Mouse (Mus musculus) stomach, postnatal 0 days (tissue): Measurements from ENCODE around the gene H2afv. TPM values are rescaled to one million over a fixed set of nuclear protein-coding genes. Genes with fewer than 3 reads are reported as not detected.
"Not testable (repeated sequence)": the region's sequence is repeated elsewhere in the genome, so short reads cannot be mapped to it uniquely, and the experiment has no call there.

Source experiments
- ATAC-seq: fragments of 200-750 bp; cut with Nextera tagmentation; 2 replicates; pipeline ENCODE4 v1.8.0; 2017; ENCODE audit not compliant: low FRiP score, low TSS enrichment
- DNase-seq: peaks from one replicate; pipeline ENCODE4 v3.0.0-alpha.2; 2016; ENCODE audit warnings: low spot score
- H3K27ac ChIP-seq: fragments of 300-500 bp; sonication (generic); replicated peaks from 2 replicates; pipeline ENCODE4 v1.5.1; 2014; ENCODE audit warnings: mild to moderate bottlenecking, control low read depth
- H3K27me3 ChIP-seq: fragments of 300-500 bp; sonication (generic); 2 replicates; pipeline ENCODE4 v1.6.1; 2014; ENCODE audit warnings: low read length; ENCODE audit not compliant: control insufficient read depth, insufficient read depth
- H3K36me3 ChIP-seq: fragments of 300-500 bp; sonication (generic); 2 replicates; pipeline ENCODE4 v1.6.1; 2014; ENCODE audit warnings: low read length, mixed read lengths; ENCODE audit not compliant: control insufficient read depth, insufficient read depth
- H3K4me1 ChIP-seq: fragments of 300-500 bp; sonication (generic); replicated peaks from 2 replicates; pipeline ENCODE4 v1.6.1; 2014; ENCODE audit warnings: antibody characterized with exemption; ENCODE audit not compliant: control insufficient read depth, insufficient read depth
- H3K4me2 ChIP-seq: fragments of 300-500 bp; sonication (generic); replicated peaks from 2 replicates; pipeline ENCODE4 v1.6.1; 2014; ENCODE audit warnings: low read depth, mild to moderate bottlenecking, control low read depth, moderate library complexity
- H3K4me3 ChIP-seq: fragments of 300-500 bp; sonication (generic); 2 replicates; pipeline ENCODE4 v1.5.1; 2014; ENCODE audit warnings: low read depth, low read length, control low read depth
- H3K9ac ChIP-seq: fragments of 300-500 bp; sonication (generic); 2 replicates; pipeline ENCODE4 v1.6.1; 2014; ENCODE audit warnings: mild to moderate bottlenecking, low read length, control low read depth, mixed read lengths
- H3K9me3 ChIP-seq: fragments of 300-500 bp; sonication (generic); 2 replicates; pipeline ENCODE4 v1.6.1; 2016; ENCODE audit warnings: low read length; ENCODE audit not compliant: control insufficient read depth
- CTCF ChIP-seq: IDR thresholded peaks from 2 replicates; pipeline ENCODE4 v1.5.1; 2016; ENCODE audit warnings: antibody characterized with exemption, low read depth, mild to moderate bottlenecking, moderate library complexity
- EP300 ChIP-seq: optimal IDR thresholded peaks from 2 replicates; pipeline ENCODE3; 2016; ENCODE audit warnings: antibody characterized with exemption
- WGBS: fragments of 180-500 bp; shearing (Covaris S2); extraction: QIAGEN DNeasy Blood & Tissue Kit; methylation state at CpG from one replicate; pipeline ENCODE4 v1.1.7; 2014; 5-methylcytosine and 5-hydroxymethylcytosine counted together
- polyA plus RNA-seq: library from polyadenylated mRNA; unstranded; fragments of >200 nt; fragmentation: Nextera tagmentation; extraction: Ambion mirVana; gene quantifications from 2 replicates; pipeline ENCODE4 v1.2.1, GENCODE M21; 2015

H2afv gene
- polyA plus RNA-seq, 1 experiment from 2014 or later: 198 TPM

GRCm38 (mm10) chr11:6463159-6463837, 19.1 kb upstream of the H2afv start:
- H3K36me3 ChIP-seq: no peaks in the 10 kb centered on the region; the same call in none of the 2 replicates
- TF ChIP-seq CTCF: no peak
- no peak for TF ChIP-seq EP300
- no peaks in the 10 kb centered on the region for H3K4me1 ChIP-seq
- no peak for DNase-seq
- no peak overlapping the region for H3K27ac ChIP-seq
- H3K9ac ChIP-seq: no peak overlapping the region
- no peaks in the 10 kb centered on the region for H3K9me3 ChIP-seq
- 85% methylated on average over 6 of the region's 6 CpGs for WGBS
- H3K4me2 ChIP-seq: no peak overlapping the region
- no peak overlapping the region for H3K4me3 ChIP-seq
- no peak for ATAC-seq
- no peaks in the 10 kb centered on the region for H3K27me3 ChIP-seq

GRCm38 (mm10) chr11:6456083-6456482, 11.8 kb upstream of the H2afv start:
- no peak for DNase-seq
- Histone ChIP-seq H3K4me3 (no peak overlapping the region), H3K27me3 (no peaks in the 10 kb centered on the region), H3K36me3 (no peaks in the 10 kb centered on the region), H3K9ac (no peak overlapping the region), H3K9me3 (no peaks in the 10 kb centered on the region), H3K4me1 (no peaks in the 10 kb centered on the region), H3K27ac (no peak overlapping the region), H3K4me2 (no peak overlapping the region)
- 68% methylated on average over 6 of the region's 6 CpGs for WGBS
- no peak for TF ChIP-seq CTCF
- TF ChIP-seq EP300: no peak
- ATAC-seq: no peak

- not testable (repeated sequence) for H3K4me1 ChIP-seq, H3K4me3 ChIP-seq, ATAC-seq, H3K4me2 ChIP-seq, DNase-seq, H3K9ac ChIP-seq, H3K36me3 ChIP-seq, H3K9me3 ChIP-seq, H3K27ac ChIP-seq, H3K27me3 ChIP-seq
- 92% methylated on average over 5 of the region's 5 CpGs for WGBS
Measured at GRCm38 (mm10) chr11:6448155-6448554, 3.9 kb upstream of the H2afv start.

GRCm38 (mm10) chr11:6447493-6447892, 3.2 kb upstream of the H2afv start:
- WGBS: 71% methylated on average over 4 of the region's 4 CpGs

GRCm38 (mm10) chr11:6445951-6446350, 1.7 kb upstream of the H2afv start:
- ATAC-seq (no peak), DNase-seq (no peak)

More at GRCm38 (mm10) chr11:6447493-6447892, 3.2 kb upstream of the H2afv start:
- Histone ChIP-seq H3K4me1 (no peaks in the 10 kb centered on the region), H3K27ac (no peak overlapping the region), H3K9me3 (no peaks in the 10 kb centered on the region), H3K4me3 (no peak overlapping the region), H3K9ac (no peak overlapping the region), H3K27me3 (no peaks in the 10 kb centered on the region), H3K4me2 (no peak overlapping the region), H3K36me3 (no peaks in the 10 kb centered on the region)
- DNase-seq (no peak), ATAC-seq (no peak)
- TF ChIP-seq CTCF (no peak), EP300 (no peak)

GRCm38 (mm10) chr11:6445441-6445840, 1.2 kb upstream of the H2afv start:
- Histone ChIP-seq H3K4me1 (no peaks in the 10 kb centered on the region), H3K27me3 (no peaks in the 10 kb centered on the region), H3K27ac (no peak overlapping the region), H3K9ac (no peak overlapping the region), H3K4me2 (no peak overlapping the region), H3K4me3 (no peak overlapping the region), H3K36me3 (no peaks in the 10 kb centered on the region), H3K9me3 (no peaks in the 10 kb centered on the region)
- ATAC-seq (no peak), DNase-seq (no peak)
- WGBS: 75% methylated on average over 4 of the region's 4 CpGs
- TF ChIP-seq CTCF (peak; percentile 15; the same call in 1 of the 2 replicates), EP300 (no peak)

More at GRCm38 (mm10) chr11:6445951-6446350, 1.7 kb upstream of the H2afv start:
- H3K4me1 ChIP-seq: no peaks in the 10 kb centered on the region
- no peak overlapping the region for H3K9ac ChIP-seq
- H3K36me3 ChIP-seq: no peaks in the 10 kb centered on the region
- no peak overlapping the region for H3K4me2 ChIP-seq
- TF ChIP-seq CTCF (no peak), EP300 (no peak)
- H3K9me3 ChIP-seq: no peaks in the 10 kb centered on the region
- H3K27ac ChIP-seq: no peak overlapping the region
- no peak overlapping the region for H3K4me3 ChIP-seq
- no peaks in the 10 kb centered on the region for H3K27me3 ChIP-seq
- WGBS: 87% methylated on average over 7 of the region's 7 CpGs
